Mouse (Mus musculus): ENCODE measurements around the gene Ptpn4. TPM values are rescaled to one million over a fixed set of nuclear protein-coding genes. Genes with fewer than 3 reads are reported as not detected.

Ptpn4 gene
- polyA plus RNA-seq, 1 experiment from 2014 or later: 4.1 TPM

DNA sequence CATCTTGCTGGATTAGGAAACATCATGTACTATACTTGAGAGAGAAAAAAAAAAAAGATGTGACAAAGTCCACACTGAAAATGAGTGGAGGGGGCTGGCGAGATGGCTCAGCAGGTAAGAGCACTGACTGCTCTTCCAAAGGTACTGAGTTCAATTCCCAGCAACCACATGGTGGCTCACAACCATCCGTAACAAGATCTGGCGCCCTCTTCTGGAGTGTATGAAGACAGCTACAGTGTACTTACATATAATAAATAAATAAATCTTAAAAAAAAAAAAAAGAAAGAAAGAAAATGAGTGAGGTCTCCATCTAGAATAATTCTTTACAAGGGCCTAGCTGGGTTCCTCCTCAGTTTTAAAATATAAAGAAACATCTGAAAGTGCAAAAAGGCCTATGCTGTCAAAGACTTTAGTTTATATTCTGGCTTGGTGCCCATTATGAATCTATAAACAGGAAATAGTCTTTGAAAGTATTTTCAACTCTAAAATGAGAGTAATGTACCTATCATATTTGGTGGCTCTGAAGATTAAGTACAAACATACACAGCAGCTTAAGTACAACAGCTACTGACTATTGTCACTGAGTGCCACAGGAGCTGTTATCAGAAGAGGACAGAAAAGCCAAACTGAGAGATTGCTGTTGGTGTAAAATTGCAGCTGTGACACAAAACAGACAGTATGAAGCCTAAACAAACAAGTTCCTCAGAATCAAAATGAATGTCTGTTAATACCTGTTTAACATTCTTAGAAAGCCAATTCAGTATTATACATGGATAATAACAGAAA lies 151.4 kb downstream of the Ptpn4 start:
- no peaks in the 10 kb centered on the region for H3K27me3 ChIP-seq (ENCODE audit: control insufficient read depth, insufficient read depth, low read length)
- DNase-seq (ENCODE audit: low spot score) (no peak), ATAC-seq (ENCODE audit: insufficient number of reproducible peaks, low FRiP score, low TSS enrichment, low read depth) (no peak)
- H3K4me1 ChIP-seq (ENCODE audit: control insufficient read depth, insufficient read depth, low read length): no peaks in the 10 kb centered on the region
- H3K4me2 ChIP-seq (ENCODE audit: low read depth, severe bottlenecking): no peak overlapping the region
- H3K27ac ChIP-seq (replicated peaks; ENCODE audit: low read depth, low read length): no peak overlapping the region
- H3K36me3 ChIP-seq (ENCODE audit: control insufficient read depth, insufficient read depth, low read length): no peaks in the 10 kb centered on the region
- no peak overlapping the region for H3K9ac ChIP-seq (ENCODE audit: low read length)
- H3K9me3 ChIP-seq (ENCODE audit: control insufficient read depth, low read length): no peaks in the 10 kb centered on the region
- WGBS: 89% methylated on average over 3 of the region's 3 CpGs
- H3K4me3 ChIP-seq (ENCODE audit: low read depth, low read length): no peak overlapping the region

DNA sequence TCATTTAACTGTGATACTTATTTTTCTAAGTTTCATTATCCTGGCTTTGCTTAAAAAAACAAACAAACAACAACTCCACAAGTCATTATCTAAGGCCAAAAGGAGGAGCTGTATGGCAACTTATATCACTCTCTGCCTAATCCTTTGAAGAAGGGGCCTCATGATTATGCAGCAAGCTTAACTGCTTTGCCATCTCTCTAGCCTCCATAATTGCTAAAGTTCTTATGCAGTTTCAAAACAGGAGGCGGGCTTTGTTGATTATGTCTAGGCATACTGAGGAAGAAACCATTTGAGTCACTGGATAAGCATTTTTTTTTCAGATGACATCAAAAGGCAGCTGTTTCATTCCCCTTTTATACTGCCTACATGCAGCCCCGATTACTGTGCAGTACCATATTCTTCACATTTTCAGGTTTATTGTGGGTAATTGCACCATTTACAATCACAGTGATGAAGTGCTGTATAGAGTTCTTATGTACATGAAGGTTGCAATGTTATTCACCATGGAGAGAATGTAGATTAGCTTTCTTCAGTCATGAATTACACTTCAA lies 155.7 kb downstream of the Ptpn4 start:
- Histone ChIP-seq H3K4me3 (ENCODE audit: low read depth, low read length) (no peak overlapping the region), H3K9me3 (ENCODE audit: control insufficient read depth, low read length) (no peaks in the 10 kb centered on the region), H3K27ac (replicated peaks; ENCODE audit: low read depth, low read length) (no peak overlapping the region), H3K36me3 (ENCODE audit: control insufficient read depth, insufficient read depth, low read length) (no peaks in the 10 kb centered on the region), H3K4me1 (ENCODE audit: control insufficient read depth, insufficient read depth, low read length) (no peaks in the 10 kb centered on the region), H3K9ac (ENCODE audit: low read length) (no peak overlapping the region), H3K4me2 (ENCODE audit: low read depth, severe bottlenecking) (no peak overlapping the region), H3K27me3 (ENCODE audit: control insufficient read depth, insufficient read depth, low read length) (no peaks in the 10 kb centered on the region)
- DNase-seq (ENCODE audit: low spot score) (no peak), ATAC-seq (ENCODE audit: insufficient number of reproducible peaks, low FRiP score, low TSS enrichment, low read depth) (no peak)
- WGBS: 86% methylated on average over 2 of the region's 2 CpGs

DNA sequence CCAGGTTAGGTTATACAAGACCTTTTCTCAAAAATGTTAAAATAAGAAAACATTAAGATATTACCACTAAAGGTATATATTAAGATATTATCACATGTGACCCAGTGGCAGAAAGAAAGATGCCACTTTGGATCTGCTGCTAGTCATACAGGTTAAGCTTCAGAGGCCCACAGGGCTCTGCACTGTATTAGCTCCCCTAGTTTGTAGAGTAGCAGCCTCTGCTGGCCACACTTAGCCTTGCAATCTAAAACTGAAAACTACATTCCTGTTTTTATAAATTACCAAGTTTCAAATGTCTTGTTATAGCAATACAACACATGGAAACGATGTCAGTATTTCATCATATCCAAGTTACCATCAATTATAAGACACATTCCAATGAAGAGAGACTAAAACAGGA lies 162.4 kb downstream of the Ptpn4 start:
- no peak overlapping the region for H3K27ac ChIP-seq (replicated peaks; ENCODE audit: low read depth, low read length)
- WGBS: 84% methylated on average over 1 of the region's 1 CpGs
- no peak for ATAC-seq (ENCODE audit: insufficient number of reproducible peaks, low FRiP score, low TSS enrichment, low read depth)

DNA sequence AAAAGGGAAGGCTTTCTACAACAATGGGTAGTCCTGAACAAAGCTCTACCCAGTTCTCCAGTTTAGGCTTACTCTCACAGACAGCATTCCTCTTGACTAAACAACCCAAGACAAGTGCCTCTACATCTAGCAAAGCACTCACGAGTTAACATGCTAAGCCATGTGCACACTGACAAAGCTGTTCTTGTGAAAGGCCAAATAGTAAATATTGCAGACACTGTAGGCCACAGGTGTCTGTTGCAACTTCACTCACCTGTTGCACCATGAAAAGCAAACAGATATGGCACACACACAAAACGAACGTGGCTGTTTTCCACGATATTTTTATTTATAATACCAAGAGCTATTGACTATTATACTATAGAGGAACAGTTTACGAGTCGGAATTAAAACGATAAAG lies 170.5 kb downstream of the Ptpn4 start:
- Histone ChIP-seq H3K4me1 (ENCODE audit: control insufficient read depth, insufficient read depth, low read length) (no peaks in the 10 kb centered on the region), H3K27ac (replicated peaks; ENCODE audit: low read depth, low read length) (no peak overlapping the region), H3K4me2 (ENCODE audit: low read depth, severe bottlenecking) (no peak overlapping the region), H3K27me3 (ENCODE audit: control insufficient read depth, insufficient read depth, low read length) (no peaks in the 10 kb centered on the region), H3K4me3 (ENCODE audit: low read depth, low read length) (no peak overlapping the region), H3K9me3 (ENCODE audit: control insufficient read depth, low read length) (no peaks in the 10 kb centered on the region), H3K9ac (ENCODE audit: low read length) (no peak overlapping the region), H3K36me3 (ENCODE audit: control insufficient read depth, insufficient read depth, low read length) (no peaks in the 10 kb centered on the region)
- DNase-seq (ENCODE audit: low spot score) (no peak), ATAC-seq (ENCODE audit: insufficient number of reproducible peaks, low FRiP score, low TSS enrichment, low read depth) (no peak)
- 93% methylated on average over 7 of the region's 7 CpGs for WGBS

More for the DNA sequence above, 162.4 kb downstream of the Ptpn4 start:
- Histone ChIP-seq H3K9ac (ENCODE audit: low read length) (no peak overlapping the region), H3K4me2 (ENCODE audit: low read depth, severe bottlenecking) (no peak overlapping the region), H3K4me3 (ENCODE audit: low read depth, low read length) (no peak overlapping the region), H3K9me3 (ENCODE audit: control insufficient read depth, low read length) (no peaks in the 10 kb centered on the region), H3K36me3 (ENCODE audit: control insufficient read depth, insufficient read depth, low read length) (no peaks in the 10 kb centered on the region), H3K27me3 (ENCODE audit: control insufficient read depth, insufficient read depth, low read length) (no peaks in the 10 kb centered on the region), H3K4me1 (ENCODE audit: control insufficient read depth, insufficient read depth, low read length) (no peaks in the 10 kb centered on the region)
- peak; percentile 25 for DNase-seq (ENCODE audit: low spot score)

DNA sequence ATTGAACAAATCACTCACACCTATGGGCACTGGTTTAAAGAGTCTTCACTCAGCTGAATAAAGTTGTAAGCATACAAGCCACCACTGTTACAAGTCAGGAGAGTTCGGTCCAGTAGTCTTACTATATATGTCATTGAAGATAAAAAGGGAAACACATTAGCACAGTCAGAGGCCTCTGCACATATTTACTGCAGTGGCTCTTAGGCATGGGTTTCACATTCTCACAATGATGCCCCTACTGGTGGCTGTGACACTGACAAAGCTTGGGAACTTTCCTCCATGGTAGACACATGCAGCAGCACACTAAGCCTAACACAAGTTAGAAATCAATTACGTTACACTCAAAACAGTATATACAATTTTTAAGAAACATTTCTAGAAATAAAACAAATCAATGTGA lies 183.1 kb downstream of the Ptpn4 start:
- Histone ChIP-seq H3K4me1 (ENCODE audit: control insufficient read depth, insufficient read depth, low read length) (no peaks in the 10 kb centered on the region), H3K27ac (replicated peaks; ENCODE audit: low read depth, low read length) (no peak overlapping the region), H3K4me3 (ENCODE audit: low read depth, low read length) (no peak overlapping the region), H3K4me2 (ENCODE audit: low read depth, severe bottlenecking) (no peak overlapping the region), H3K9me3 (ENCODE audit: control insufficient read depth, low read length) (no peaks in the 10 kb centered on the region), H3K9ac (ENCODE audit: low read length) (no peak overlapping the region), H3K27me3 (ENCODE audit: control insufficient read depth, insufficient read depth, low read length) (no peaks in the 10 kb centered on the region), H3K36me3 (ENCODE audit: control insufficient read depth, insufficient read depth, low read length) (no peaks in the 10 kb centered on the region)
- 93% methylated on average over 2 of the region's 2 CpGs for WGBS
- DNase-seq (ENCODE audit: low spot score) (no peak), ATAC-seq (ENCODE audit: insufficient number of reproducible peaks, low FRiP score, low TSS enrichment, low read depth) (no peak)

DNA sequence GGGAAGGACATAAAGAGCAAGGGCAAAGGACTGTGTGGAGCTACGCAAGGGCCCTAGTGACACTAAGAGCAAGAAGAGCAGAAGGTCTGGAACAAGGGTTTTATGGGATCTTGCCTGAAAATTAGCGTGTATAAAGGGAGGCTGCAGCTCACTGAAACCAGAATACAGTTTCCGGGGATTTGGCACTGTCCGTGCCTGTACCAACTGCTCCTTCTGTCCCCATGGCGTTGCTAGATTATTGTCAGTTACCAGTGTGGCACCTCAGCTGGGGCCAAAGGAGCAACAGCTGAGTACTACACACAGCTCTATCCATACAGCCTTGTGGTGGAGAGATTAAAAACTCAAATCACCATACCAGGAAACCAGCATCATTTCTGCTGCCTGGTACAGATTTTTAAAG lies 187.0 kb downstream of the Ptpn4 start:
- Histone ChIP-seq H3K4me1 (ENCODE audit: control insufficient read depth, insufficient read depth, low read length) (no peaks in the 10 kb centered on the region), H3K27me3 (ENCODE audit: control insufficient read depth, insufficient read depth, low read length) (no peaks in the 10 kb centered on the region)

DNA sequence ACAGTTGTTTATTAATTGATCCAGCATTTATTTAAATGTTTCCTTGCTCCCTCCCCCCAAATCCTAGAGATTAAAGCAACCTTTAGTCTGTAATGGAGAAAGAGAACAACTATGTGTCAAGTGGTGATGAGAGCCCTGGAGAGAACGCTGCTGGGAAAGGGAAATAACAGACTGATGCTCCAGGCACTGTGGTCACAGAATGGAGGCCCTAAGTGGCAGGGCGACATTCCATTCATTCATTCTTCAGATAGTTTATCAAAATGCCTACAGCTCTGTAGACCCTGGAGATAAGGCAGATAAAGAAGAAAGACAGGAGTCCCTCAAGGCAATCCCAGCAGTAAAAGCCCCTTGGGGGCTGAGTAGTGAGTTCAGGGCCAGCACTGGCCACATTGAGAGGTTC lies 187.8 kb downstream of the Ptpn4 start:
- Histone ChIP-seq H3K4me1 (ENCODE audit: control insufficient read depth, insufficient read depth, low read length) (no peaks in the 10 kb centered on the region), H3K27ac (replicated peaks; ENCODE audit: low read depth, low read length) (no peak overlapping the region), H3K4me3 (ENCODE audit: low read depth, low read length) (no peak overlapping the region), H3K36me3 (ENCODE audit: control insufficient read depth, insufficient read depth, low read length) (no peaks in the 10 kb centered on the region), H3K27me3 (ENCODE audit: control insufficient read depth, insufficient read depth, low read length) (no peaks in the 10 kb centered on the region), H3K4me2 (ENCODE audit: low read depth, severe bottlenecking) (no peak overlapping the region), H3K9me3 (ENCODE audit: control insufficient read depth, low read length) (no peaks in the 10 kb centered on the region), H3K9ac (ENCODE audit: low read length) (no peak overlapping the region)
- WGBS: 61% methylated on average over 2 of the region's 2 CpGs
- DNase-seq (ENCODE audit: low spot score): no peak
- no peak for ATAC-seq (ENCODE audit: insufficient number of reproducible peaks, low FRiP score, low TSS enrichment, low read depth)

More for the DNA sequence above, 187.0 kb downstream of the Ptpn4 start:
- DNase-seq (ENCODE audit: low spot score) (no peak), ATAC-seq (ENCODE audit: insufficient number of reproducible peaks, low FRiP score, low TSS enrichment, low read depth) (no peak)
- H3K9ac ChIP-seq (ENCODE audit: low read length): no peak overlapping the region
- H3K9me3 ChIP-seq (ENCODE audit: control insufficient read depth, low read length): no peaks in the 10 kb centered on the region
- H3K36me3 ChIP-seq (ENCODE audit: control insufficient read depth, insufficient read depth, low read length): no peaks in the 10 kb centered on the region
- H3K4me3 ChIP-seq (ENCODE audit: low read depth, low read length): no peak overlapping the region
- H3K27ac ChIP-seq (replicated peaks; ENCODE audit: low read depth, low read length): no peak overlapping the region
- 90% methylated on average over 5 of the region's 5 CpGs for WGBS
- H3K4me2 ChIP-seq (ENCODE audit: low read depth, severe bottlenecking): no peak overlapping the region

DNA sequence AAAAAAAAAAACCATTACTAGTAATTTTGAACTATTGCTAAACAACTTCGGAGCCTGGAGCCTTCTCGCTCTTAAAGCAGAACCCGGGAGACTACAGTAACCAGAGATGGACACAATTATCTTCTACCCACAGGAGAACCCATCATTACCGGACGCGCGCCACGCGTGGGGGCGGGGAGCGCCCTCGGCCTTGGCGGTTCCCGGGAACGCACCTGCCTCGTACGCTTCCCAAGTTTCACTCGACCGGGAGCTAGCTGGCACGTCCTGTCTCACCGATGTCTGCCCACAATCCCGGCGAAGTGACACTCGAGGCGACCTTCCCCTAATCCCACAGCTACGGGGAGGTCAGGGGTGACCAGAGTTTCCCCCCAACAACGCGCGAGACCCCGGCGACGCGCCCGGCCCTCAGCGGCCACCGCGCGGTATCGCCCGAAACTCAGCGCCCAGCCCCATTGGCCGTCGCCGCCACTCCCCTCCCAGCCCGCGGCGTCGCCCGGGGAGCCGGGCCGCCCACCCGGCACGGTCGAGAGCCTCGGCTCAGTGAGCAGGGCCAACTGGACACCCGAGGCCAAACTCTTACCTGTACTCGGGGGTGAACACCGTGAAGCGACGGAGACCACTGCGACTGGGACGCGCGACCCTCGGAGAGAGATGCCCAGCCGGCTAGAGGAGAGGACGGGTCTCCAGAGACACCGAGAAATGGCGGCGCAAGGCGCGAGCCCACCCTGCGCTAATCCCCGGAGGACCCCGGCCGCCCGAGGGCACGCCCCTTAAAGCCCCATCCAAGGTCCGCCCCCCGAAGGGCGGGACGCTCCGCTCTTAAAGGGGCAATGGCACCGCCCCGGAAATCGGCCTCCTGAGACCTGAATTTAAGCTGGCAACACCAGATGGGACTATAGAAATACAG lies 189.0 kb downstream of the Ptpn4 start, which contains the start of gene Epb41l5:
Gene Epb41l5, minus strand, starts transcription at position 796 of the 907 bp plus-strand sequence.
- H3K36me3 ChIP-seq (ENCODE audit: control insufficient read depth, insufficient read depth, low read length): no peaks in the 10 kb centered on the region
- H3K9me3 ChIP-seq (ENCODE audit: control insufficient read depth, low read length): no peaks in the 10 kb centered on the region
- under 1% methylated on average over 86 of the region's 86 CpGs for WGBS
- H3K4me2 ChIP-seq (ENCODE audit: low read depth, severe bottlenecking): peak within 1 kb of the TSS; percentile 76
- peak within 1 kb of the TSS; percentile 67 for H3K4me3 ChIP-seq (ENCODE audit: low read depth, low read length)
- peak within 1 kb of the TSS; percentile 65 for H3K9ac ChIP-seq (ENCODE audit: low read length)
- peak within 1 kb of the TSS; percentile 64; the same call in 1 of the 2 replicates for H3K27ac ChIP-seq (replicated peaks; ENCODE audit: low read depth, low read length)
- no peaks in the 10 kb centered on the region for H3K4me1 ChIP-seq (ENCODE audit: control insufficient read depth, insufficient read depth, low read length)
- DNase-seq (ENCODE audit: low spot score) (peak; percentile 90), ATAC-seq (ENCODE audit: insufficient number of reproducible peaks, low FRiP score, low TSS enrichment, low read depth) (peak; percentile 91)
- H3K27me3 ChIP-seq (ENCODE audit: control insufficient read depth, insufficient read depth, low read length): no peaks in the 10 kb centered on the region

Data from limb, embryonic 11.5 days (tissue).